Comparison of ENCODE assay signal across 10 mouse cellular contexts in genomic region chr11:115492387-115492786, GRCm38 (mm10). TPM values are rescaled to one million over a fixed set of nuclear protein-coding genes. Genes with fewer than 3 reads are reported as not detected.
DNase-seq lines count a peak whose midpoint lies in the region; ATAC-seq and TF ChIP-seq lines count a peak whose summit lies in the region.
"Had no signal": no experiment of that assay in that cellular context is flagged by ENCODE, and none has a peak within 500 bp of the region (broad histone marks: within the 10 kb centered on the region; RNA-seq: fewer than 3 reads in every experiment).

No protein-coding gene starts in this region.

- TF ChIP-seq POLR2A in MEL (IDR thresholded peaks at IDR 0.05; ENCODE audit: control insufficient read depth in 1 of 2, insufficient read depth in 1 of 2, low read depth in 1 of 2, low read length in 2 of 2, poor library complexity in 1 of 2), result no peak

- H3K27ac ChIP-seq in heart, embryonic 15.5 days, result no peak overlapping the region
- peak overlapping the region; percentile 59 for H3K27ac ChIP-seq in MEL (ENCODE audit: control insufficient read depth, low read depth, low read length)
- no peak overlapping the region for H3K27ac ChIP-seq in forebrain, postnatal 0 days (ENCODE audit: low read depth, low read length)

- peaks cover 10% of the 10 kb centered on the region for H3K36me3 ChIP-seq in heart, embryonic 15.5 days
- 0 out of 4 replicates have a peak, but pooled peaks cover 2 to 3% of the 10 kb centered on the region in 2 experiments for H3K36me3 ChIP-seq in MEL (ENCODE audit: control insufficient read depth in 1 of 2, insufficient read depth in 2 of 2, low read length in 2 of 2)
- H3K36me3 ChIP-seq in forebrain, postnatal 0 days (ENCODE audit: insufficient read depth), result peaks cover 26% of the 10 kb centered on the region

- intact Hi-C loops in heart, postnatal 10 days (cut with DNase I), result loop anchor here (5.0 kb wide), 1 partner anchor 110 kb away; the partner anchor contains the start of genes Gga3 and Mrps7

- H3K4me2 ChIP-seq in heart, embryonic 15.5 days, result peak overlapping the region; percentile 85
- H3K4me2 ChIP-seq in forebrain, postnatal 0 days (ENCODE audit: low read depth), result peak overlapping the region; percentile 69

- no peaks in the 10 kb centered on the region for H3K9me3 ChIP-seq in heart, embryonic 15.5 days (replicated peaks)
- no peaks in the 10 kb centered on the region for H3K9me3 ChIP-seq in MEL (replicated peaks; ENCODE audit: insufficient read depth, low read length)
- no peaks in the 10 kb centered on the region for H3K9me3 ChIP-seq in forebrain, postnatal 0 days (ENCODE audit: low read length)

- peaks cover 16% of the 10 kb centered on the region for H3K4me1 ChIP-seq in heart, embryonic 15.5 days (replicated peaks)
- H3K4me1 ChIP-seq in MEL (ENCODE audit: control insufficient read depth in 1 of 2, insufficient read depth in 2 of 2, low read length in 2 of 2), result peaks cover 2 to 12% of the 10 kb centered on the region in 2 experiments; a peak in 3 of 4 replicates
- H3K4me1 ChIP-seq in forebrain, postnatal 0 days (ENCODE audit: insufficient read depth), result no peaks in the 10 kb centered on the region

- TF ChIP-seq RAD21 in MEL (IDR thresholded peaks at IDR 0.05; ENCODE audit: low read depth, low read length), result no peak

- H3K27me3 ChIP-seq in heart, embryonic 15.5 days, result no peaks in the 10 kb centered on the region
- H3K27me3 ChIP-seq in MEL (ENCODE audit: control insufficient read depth in 1 of 2, insufficient read depth in 2 of 2, low read length in 2 of 2), result no peaks in the 10 kb centered on the region
- H3K27me3 ChIP-seq in forebrain, postnatal 0 days (ENCODE audit: insufficient read depth, low read length), result no peaks in the 10 kb centered on the region
- H3K27me3 ChIP-seq: Patski had no signal

- H3K79me2 ChIP-seq in MEL (ENCODE audit: control insufficient read depth, insufficient read depth, low read length, poor library complexity), result peaks cover 13% of the 10 kb centered on the region

- TF ChIP-seq EP300 in MEL (IDR thresholded peaks at IDR 0.05; ENCODE audit: low read depth in 1 of 2, low read length in 2 of 2), result peak in 1 of 2 experiments; percentile 25; a peak in 1 of 4 replicates

- no peak for ATAC-seq in heart, embryonic 15.5 days (replicated peaks; ENCODE audit: insufficient number of reproducible peaks, insufficient read depth, low FRiP score, low read depth)
- ATAC-seq in forebrain, postnatal 0 days, result no peak
- peak; percentile 25 for ATAC-seq in megakaryocyte-erythroid progenitor cell, adult 5-6 weeks (replicated peaks; ENCODE audit: low FRiP score, low TSS enrichment, poor library complexity, severe bottlenecking)

- TF ChIP-seq CTCF in MEL (IDR thresholded peaks at IDR 0.05 in 2 of 3, conservative IDR thresholded peaks at IDR 0.05 in 1 of 3; ENCODE audit: control insufficient read depth in 1 of 3, insufficient read depth in 1 of 3, low read depth in 2 of 3, low read length in 3 of 3, poor library complexity in 1 of 3, severe bottlenecking in 1 of 3), result no peak
- no peak for TF ChIP-seq CTCF in forebrain, postnatal 0 days (IDR thresholded peaks at IDR 0.05; ENCODE audit: low read depth)

- peak overlapping the region; percentile 63 for H3K9ac ChIP-seq in heart, embryonic 15.5 days
- H3K9ac ChIP-seq in MEL (ENCODE audit: control insufficient read depth, low read depth, low read length, poor library complexity, severe bottlenecking), result peak overlapping the region; percentile 74
- no peak overlapping the region for H3K9ac ChIP-seq in forebrain, postnatal 0 days

- H3K4me3 ChIP-seq in heart, embryonic 15.5 days, result peak overlapping the region; percentile 73
- H3K4me3 ChIP-seq in MEL (ENCODE audit: control insufficient read depth in 1 of 2, insufficient read depth in 1 of 2, low read depth in 2 of 2, low read length in 2 of 2), result peak overlapping the region; percentile 78 to 83
- peak overlapping the region; percentile 71; the same call in 1 of the 2 replicates for H3K4me3 ChIP-seq in forebrain, postnatal 0 days (ENCODE audit: low read depth, low read length)

- WGBS in heart, embryonic 15.5 days, result 28% methylated on average over 6 of the region's 6 CpGs
- whole genome bisulfite sequencing in forebrain, postnatal 0 days, result 33% methylated on average over 6 of the region's 6 CpGs

- no peak for DNase-seq in heart, postnatal 10 days
- peak; percentile 74 for DNase-seq in MEL (ENCODE audit: low read depth, low spot score)
- DNase-seq in forebrain, postnatal 0 days, result no peak
- no peak for DNase-seq in embryo, embryonic 10 days (ENCODE audit: low spot score)
- no peak for DNase-seq in adrenal gland, postnatal 14 days
- DNase-seq in layer of hippocampus, adult 18-20 months (ENCODE audit: low spot score in 2 of 2), result no peak

TF ChIP-seq in MEL, 35 proteins besides CTCF, POLR2A, EP300 and RAD21 (continues in another document):
- TF ChIP-seq CHD2 (IDR thresholded peaks at IDR 0.05; ENCODE audit: low read length) (no peak), RCOR1 (IDR thresholded peaks at IDR 0.05; ENCODE audit: low read depth, low read length) (no peak)

RNA-seq across cellular contexts. Expression of gene Nt5c, which starts 0.7 kb away (rescaled TPM):
- 49.6 and 62.1 TPM in 2 replicates for polyA plus RNA-seq in heart, embryonic 15.5 days (2015; fragmentation: Nextera tagmentation; extraction: Ambion mirVana)
- total RNA-seq in heart, postnatal 10 days (2021), result 10 to 100 TPM; 24.6 to 26.7 TPM
- total RNA-seq in MEL (2012; rRNA removed), result 96.6 and 99.3 TPM in 2 replicates
- polyA plus RNA-seq in MEL (2012; ENCODE audit: insufficient read depth in 1 of 2, insufficient read length in 2 of 2, low read depth in 1 of 2, low replicate concordance in 2 of 2, missing spikeins in 1 of 2), result 100 to 1,000 TPM in 1 of 2 experiments, not detected in 1; 102 TPM
- 59.6 and 84.6 TPM in 2 replicates for total RNA-seq in forebrain, postnatal 0 days (2014; rRNA removed)
- 136 and 143 TPM in 2 replicates for polyA plus RNA-seq in forebrain, postnatal 0 days (2015; fragmentation: Nextera tagmentation; extraction: Ambion mirVana)
- total RNA-seq in megakaryocyte-erythroid progenitor cell, adult 5-6 weeks (2014; fragmentation: Nextera tagmentation), result 81.6 and 117 TPM in 2 replicates
- 79.8 and 101 TPM in 2 replicates for total RNA-seq in megakaryocyte-erythroid progenitor cell, adult 5-6 weeks (2017)
- total RNA-seq in adrenal gland, postnatal 14 days (2021), result 73.8 and 89.8 TPM in 2 replicates
- 10 to 100 TPM; 66.5 to 66.8 TPM for total RNA-seq in layer of hippocampus, adult 18-20 months (2021)

RNA-seq across cellular contexts. Expression of gene Armc7, which starts 16.9 kb away (rescaled TPM):
- 4.6 and 6.2 TPM in 2 replicates for polyA plus RNA-seq in heart, embryonic 15.5 days (2015; fragmentation: Nextera tagmentation; extraction: Ambion mirVana)
- total RNA-seq in heart, postnatal 10 days (2021), result 1 to 10 TPM; 2.3 to 2.6 TPM
- 7.0 and 9.1 TPM in 2 replicates for total RNA-seq in MEL (2012; rRNA removed)
- 10 to 100 TPM in 1 of 2 experiments, not detected in 1; 13.1 TPM for polyA plus RNA-seq in MEL (2012; ENCODE audit: insufficient read depth in 1 of 2, insufficient read length in 2 of 2, low read depth in 1 of 2, low replicate concordance in 2 of 2, missing spikeins in 1 of 2)
- 11.2 and 14.2 TPM in 2 replicates for total RNA-seq in forebrain, postnatal 0 days (2014; rRNA removed)
- polyA plus RNA-seq in forebrain, postnatal 0 days (2015; fragmentation: Nextera tagmentation; extraction: Ambion mirVana), result 8.5 and 11.2 TPM in 2 replicates
- total RNA-seq in megakaryocyte-erythroid progenitor cell, adult 5-6 weeks (2014; fragmentation: Nextera tagmentation), result 4.2 and 10.1 TPM in 2 replicates
- total RNA-seq in megakaryocyte-erythroid progenitor cell, adult 5-6 weeks (2017), result 8.3 and 8.7 TPM in 2 replicates
- 6.9 and 9.1 TPM in 2 replicates for total RNA-seq in adrenal gland, postnatal 14 days (2021)
- total RNA-seq in layer of hippocampus, adult 18-20 months (2021), result 10 to 100 TPM; 11.4 to 13.8 TPM

RNA-seq across cellular contexts. Expression of gene Jpt1, which starts 21.8 kb away (rescaled TPM):
- 480 and 515 TPM in 2 replicates for polyA plus RNA-seq in heart, embryonic 15.5 days (2015; fragmentation: Nextera tagmentation; extraction: Ambion mirVana)
- total RNA-seq in heart, postnatal 10 days (2021), result 100 to 1,000 TPM; 338 to 393 TPM
- total RNA-seq in MEL (2012; rRNA removed), result 331 and 353 TPM in 2 replicates
- 100 to 1,000 TPM in 1 of 2 experiments, not detected in 1; 382 TPM for polyA plus RNA-seq in MEL (2012; ENCODE audit: insufficient read depth in 1 of 2, insufficient read length in 2 of 2, low read depth in 1 of 2, low replicate concordance in 2 of 2, missing spikeins in 1 of 2)
- total RNA-seq in forebrain, postnatal 0 days (2014; rRNA removed), result 1,009 and 1,140 TPM in 2 replicates
- 1,672 and 1,955 TPM in 2 replicates for polyA plus RNA-seq in forebrain, postnatal 0 days (2015; fragmentation: Nextera tagmentation; extraction: Ambion mirVana)
- total RNA-seq in megakaryocyte-erythroid progenitor cell, adult 5-6 weeks (2014; fragmentation: Nextera tagmentation), result 167 and 191 TPM in 2 replicates
- 122 and 142 TPM in 2 replicates for total RNA-seq in megakaryocyte-erythroid progenitor cell, adult 5-6 weeks (2017)
- 99.8 and 101 TPM in 2 replicates for total RNA-seq in adrenal gland, postnatal 14 days (2021)
- total RNA-seq in layer of hippocampus, adult 18-20 months (2021), result 100 to 1,000 TPM; 136 to 139 TPM

RNA-seq across cellular contexts. Expression of gene Slc16a5, which starts 30.1 kb away (rescaled TPM):
- 0.57 and 5.0 TPM in 2 replicates for polyA plus RNA-seq in heart, embryonic 15.5 days (2015; fragmentation: Nextera tagmentation; extraction: Ambion mirVana)
- under 1 TPM; 0.15 to 0.57 TPM for total RNA-seq in heart, postnatal 10 days (2021)
- total RNA-seq in MEL (2012; rRNA removed), result 0.07 TPM in 1 of 2 replicates, not detected in the other
- under 1 TPM in 1 of 2 experiments, not detected in 1; 0.26 TPM for polyA plus RNA-seq in MEL (2012; ENCODE audit: insufficient read depth in 1 of 2, insufficient read length in 2 of 2, low read depth in 1 of 2, low replicate concordance in 2 of 2, missing spikeins in 1 of 2)
- total RNA-seq in forebrain, postnatal 0 days (2014; rRNA removed), result not detected in 2 replicates
- polyA plus RNA-seq in forebrain, postnatal 0 days (2015; fragmentation: Nextera tagmentation; extraction: Ambion mirVana), result 0.06 and 0.07 TPM in 2 replicates
- total RNA-seq in megakaryocyte-erythroid progenitor cell, adult 5-6 weeks (2014; fragmentation: Nextera tagmentation), result not detected in 2 replicates
- total RNA-seq in megakaryocyte-erythroid progenitor cell, adult 5-6 weeks (2017), result not detected in 2 replicates
- total RNA-seq in adrenal gland, postnatal 14 days (2021), result 1.2 and 1.3 TPM in 2 replicates
- not detected for total RNA-seq in layer of hippocampus, adult 18-20 months (2021)
- total RNA-seq: gastrocnemius, adult 8-10 months had no signal

RNA-seq across cellular contexts. Expression of gene Sumo2, which starts 43.7 kb away (rescaled TPM):
- polyA plus RNA-seq in heart, embryonic 15.5 days (2015; fragmentation: Nextera tagmentation; extraction: Ambion mirVana), result 566 and 571 TPM in 2 replicates
- 100 to 1,000 TPM; 217 to 251 TPM for total RNA-seq in heart, postnatal 10 days (2021)
- 653 and 657 TPM in 2 replicates for total RNA-seq in MEL (2012; rRNA removed)
- polyA plus RNA-seq in MEL (2012; ENCODE audit: insufficient read depth in 1 of 2, insufficient read length in 2 of 2, low read depth in 1 of 2, low replicate concordance in 2 of 2, missing spikeins in 1 of 2), result 100 to 1,000 TPM in 1 of 2 experiments, not detected in 1; 556 TPM
- total RNA-seq in forebrain, postnatal 0 days (2014; rRNA removed), result 795 and 821 TPM in 2 replicates
- polyA plus RNA-seq in forebrain, postnatal 0 days (2015; fragmentation: Nextera tagmentation; extraction: Ambion mirVana), result 1,185 and 1,251 TPM in 2 replicates
- total RNA-seq in megakaryocyte-erythroid progenitor cell, adult 5-6 weeks (2014; fragmentation: Nextera tagmentation), result 541 and 596 TPM in 2 replicates
- total RNA-seq in megakaryocyte-erythroid progenitor cell, adult 5-6 weeks (2017), result 518 and 674 TPM in 2 replicates
- total RNA-seq in adrenal gland, postnatal 14 days (2021), result 262 and 272 TPM in 2 replicates
- total RNA-seq in layer of hippocampus, adult 18-20 months (2021), result 100 to 1,000 TPM; 307 to 316 TPM
